Mouse (Mus musculus) embryo, embryonic 11 days (tissue): Measurements from ENCODE around the gene Map3k19.
A peak's percentile ranks its signal among the peaks of the same experiment; 100 is the strongest.

Experiments used
- DNase-seq: peaks from one replicate; pipeline ENCODE4 v3.0.0-alpha.2; 2015

Gene Map3k19

GRCm38 (mm10) chr1:127796341-127796740 is 58.5 kb downstream of the Map3k19 start:
- DNase-seq, result no peak

- DNase-seq, result no peak
Observed at GRCm38 (mm10) chr1:127795087-127795769, 59.6 kb downstream of the Map3k19 start.

- DNase-seq, result no peak
Observed at GRCm38 (mm10) chr1:127793459-127793858, 61.4 kb downstream of the Map3k19 start.

GRCm38 (mm10) chr1:127788943-127789342 is 65.9 kb downstream of the Map3k19 start:
- DNase-seq, result no peak

GRCm38 (mm10) chr1:127785882-127786281 is 68.9 kb downstream of the Map3k19 start:
- no peak for DNase-seq

- DNase-seq, result no peak
Observed at GRCm38 (mm10) chr1:127783862-127784261, 71.0 kb downstream of the Map3k19 start.

- DNase-seq, result no peak
Observed at GRCm38 (mm10) chr1:127780849-127781248, 74.0 kb downstream of the Map3k19 start.

GRCm38 (mm10) chr1:127780142-127780541 is 74.7 kb downstream of the Map3k19 start:
- no peak for DNase-seq

GRCm38 (mm10) chr1:127778611-127779010 is 76.2 kb downstream of the Map3k19 start:
- no peak for DNase-seq

GRCm38 (mm10) chr1:127776246-127776645 is 78.6 kb downstream of the Map3k19 start:
- DNase-seq, result no peak

GRCm38 (mm10) chr1:127775206-127775720 is 79.6 kb downstream of the Map3k19 start:
- no peak for DNase-seq

GRCm38 (mm10) chr1:127774501-127774880 is 80.3 kb downstream of the Map3k19 start:
- DNase-seq, result no peak

GRCm38 (mm10) chr1:127773803-127774500 is 80.9 kb downstream of the Map3k19 start, which contains the start of gene Ccnt2:
TSS of gene Ccnt2 (plus strand) at chr1:127774164.
- peak; percentile 100 for DNase-seq

- DNase-seq, result no peak
Observed at GRCm38 (mm10) chr1:127773198-127773802, 81.5 kb downstream of the Map3k19 start.

- DNase-seq, result no peak
Observed at GRCm38 (mm10) chr1:127766741-127767140, 88.1 kb downstream of the Map3k19 start.

GRCm38 (mm10) chr1:127765468-127765867 is 89.4 kb downstream of the Map3k19 start:
- DNase-seq, result peak; percentile 42
